Mouse (Mus musculus) limb, embryonic 11.5 days (tissue): ENCODE measurements around the gene Ctu2. TPM values are rescaled to one million over a fixed set of nuclear protein-coding genes. Genes with fewer than 3 reads are reported as not detected.

Experiments
- ATAC-seq: fragments of 200-750 bp; cut with Nextera tagmentation; 2 replicates; pipeline ENCODE4 v1.8.0; 2017; ENCODE audit warnings: low read depth; ENCODE audit not compliant: insufficient number of reproducible peaks, low FRiP score, low TSS enrichment
- DNase-seq: peaks from one replicate; pipeline ENCODE4 v3.0.0-alpha.2; 2015; ENCODE audit warnings: low spot score
- H3K27ac ChIP-seq: fragments of 300-500 bp; sonication (generic); replicated peaks from 2 replicates; pipeline ENCODE4 v1.5.1; 2014; ENCODE audit warnings: low read depth, mild to moderate bottlenecking, low read length
- H3K27me3 ChIP-seq: fragments of 300-500 bp; sonication (generic); 2 replicates; pipeline ENCODE4 v1.6.1; 2014; ENCODE audit warnings: mild to moderate bottlenecking, low read length, mixed read lengths; ENCODE audit not compliant: control insufficient read depth, insufficient read depth
- H3K36me3 ChIP-seq: fragments of 300-500 bp; sonication (generic); 2 replicates; pipeline ENCODE4 v1.6.1; 2014; ENCODE audit warnings: mild to moderate bottlenecking, low read length, moderate library complexity, mixed read lengths; ENCODE audit not compliant: control insufficient read depth, insufficient read depth
- H3K4me1 ChIP-seq: fragments of 300-500 bp; sonication (generic); 2 replicates; pipeline ENCODE4 v1.6.1; 2014; ENCODE audit warnings: low read length, mixed read lengths; ENCODE audit not compliant: control insufficient read depth, insufficient read depth
- H3K4me2 ChIP-seq: fragments of 300-500 bp; sonication (generic); 2 replicates; pipeline ENCODE4 v1.6.1; 2014; ENCODE audit warnings: low read depth, mild to moderate bottlenecking, moderate library complexity; ENCODE audit not compliant: severe bottlenecking
- H3K4me3 ChIP-seq: fragments of 300-500 bp; sonication (generic); 2 replicates; pipeline ENCODE4 v1.5.1; 2014; ENCODE audit warnings: low read depth, low read length
- H3K9ac ChIP-seq: fragments of 300-500 bp; sonication (generic); 2 replicates; pipeline ENCODE4 v1.6.1; 2014; ENCODE audit warnings: mild to moderate bottlenecking, low read length
- H3K9me3 ChIP-seq: fragments of 300-500 bp; sonication (generic); 2 replicates; pipeline ENCODE4 v1.6.1; 2016; ENCODE audit warnings: low read length; ENCODE audit not compliant: control insufficient read depth
- WGBS: fragments of 180-500 bp; shearing (Covaris S2); extraction: QIAGEN DNeasy Blood & Tissue Kit; methylation state at CpG from one replicate; pipeline ENCODE4 v1.1.7; 2014; 5-methylcytosine and 5-hydroxymethylcytosine counted together
- polyA plus RNA-seq: library from polyadenylated mRNA; unstranded; fragments of >200 nt; fragmentation: Nextera tagmentation; extraction: Ambion mirVana; gene quantifications from 2 replicates; pipeline ENCODE4 v1.2.1, GENCODE M21; 2014

Ctu2 gene
- polyA plus RNA-seq, 1 experiment from 2014 or later = 81.3 TPM

- Histone ChIP-seq H3K27me3 (peaks cover 20% of the 10 kb centered on the region), H3K36me3 (peaks cover 9% of the 10 kb centered on the region)
Measured at GRCm38 (mm10) chr8:122464985-122465384, 11.0 kb upstream of the Ctu2 start.

GRCm38 (mm10) chr8:122467816-122468215 lies 8.1 kb upstream of the Ctu2 start:
- ATAC-seq (no peak), DNase-seq (no peak)
- H3K4me3 ChIP-seq = no peak overlapping the region
- no peak overlapping the region for H3K27ac ChIP-seq
- no peaks in the 10 kb centered on the region for H3K9me3 ChIP-seq
- no peak overlapping the region for H3K9ac ChIP-seq
- H3K36me3 ChIP-seq = peaks cover 9% of the 10 kb centered on the region
- no peaks in the 10 kb centered on the region for H3K4me1 ChIP-seq
- H3K27me3 ChIP-seq = no peaks in the 10 kb centered on the region
- H3K4me2 ChIP-seq = no peak overlapping the region
- WGBS = 81% methylated on average over 13 of the region's 13 CpGs

More at GRCm38 (mm10) chr8:122464985-122465384, 11.0 kb upstream of the Ctu2 start:
- no peak for DNase-seq
- no peak overlapping the region for H3K4me2 ChIP-seq
- 62% methylated on average over 7 of the region's 7 CpGs for WGBS
- no peak overlapping the region for H3K27ac ChIP-seq
- H3K9me3 ChIP-seq = no peaks in the 10 kb centered on the region
- ATAC-seq = no peak
- peaks cover 8% of the 10 kb centered on the region for H3K4me1 ChIP-seq
- no peak overlapping the region for H3K4me3 ChIP-seq
- H3K9ac ChIP-seq = no peak overlapping the region

GRCm38 (mm10) chr8:122469407-122469806 lies 6.5 kb upstream of the Ctu2 start:
- Histone ChIP-seq H3K27ac (no peak overlapping the region), H3K4me1 (no peaks in the 10 kb centered on the region), H3K9me3 (no peaks in the 10 kb centered on the region), H3K27me3 (no peaks in the 10 kb centered on the region), H3K4me2 (no peak overlapping the region), H3K9ac (no peak overlapping the region), H3K4me3 (no peak overlapping the region), H3K36me3 (peaks cover 14% of the 10 kb centered on the region)
- no peak for ATAC-seq
- DNase-seq = no peak
- WGBS = 77% methylated on average over 6 of the region's 6 CpGs

GRCm38 (mm10) chr8:122469965-122470364 lies 6.0 kb upstream of the Ctu2 start:
- H3K4me3 ChIP-seq = no peak overlapping the region
- peaks cover 3% of the 10 kb centered on the region; the same call in 1 of the 2 replicates for H3K4me1 ChIP-seq
- no peak overlapping the region for H3K4me2 ChIP-seq
- no peak for ATAC-seq
- H3K9ac ChIP-seq = no peak overlapping the region
- peaks cover 14% of the 10 kb centered on the region for H3K36me3 ChIP-seq
- DNase-seq = no peak
- H3K9me3 ChIP-seq = no peaks in the 10 kb centered on the region
- WGBS = 88% methylated on average over 10 of the region's 10 CpGs
- H3K27me3 ChIP-seq = no peaks in the 10 kb centered on the region
- no peak overlapping the region for H3K27ac ChIP-seq

- Histone ChIP-seq H3K27me3 (no peaks in the 10 kb centered on the region), H3K36me3 (peaks cover 14% of the 10 kb centered on the region), H3K27ac (no peak overlapping the region), H3K4me3 (no peak overlapping the region), H3K4me2 (no peak overlapping the region), H3K9ac (no peak overlapping the region), H3K4me1 (peaks cover 4% of the 10 kb centered on the region; the same call in 1 of the 2 replicates), H3K9me3 (no peaks in the 10 kb centered on the region)
- no peak for DNase-seq
- ATAC-seq = no peak
- WGBS = 80% methylated on average over 5 of the region's 5 CpGs
Measured at GRCm38 (mm10) chr8:122470691-122471090, 5.3 kb upstream of the Ctu2 start.

- Histone ChIP-seq H3K4me2 (no peak overlapping the region), H3K9me3 (no peaks in the 10 kb centered on the region), H3K4me3 (no peak overlapping the region), H3K4me1 (peaks cover 9% of the 10 kb centered on the region), H3K27me3 (no peaks in the 10 kb centered on the region), H3K36me3 (peaks cover 9% of the 10 kb centered on the region; the same call in 1 of the 2 replicates), H3K9ac (no peak overlapping the region), H3K27ac (no peak overlapping the region)
- WGBS = 93% methylated on average over 8 of the region's 8 CpGs
- ATAC-seq = no peak
- no peak for DNase-seq
Measured at GRCm38 (mm10) chr8:122473911-122474421, 2.0 kb upstream of the Ctu2 start.

GRCm38 (mm10) chr8:122474951-122475560 lies 887 bp upstream of the Ctu2 start:
- no peak for DNase-seq
- H3K4me1 ChIP-seq = peaks cover 9% of the 10 kb centered on the region
- no peak overlapping the region for H3K27ac ChIP-seq
- H3K9ac ChIP-seq = peak overlapping the region; percentile 89
- H3K36me3 ChIP-seq = peaks cover 20% of the 10 kb centered on the region
- H3K4me3 ChIP-seq = peak overlapping the region; percentile 91
- no peaks in the 10 kb centered on the region for H3K27me3 ChIP-seq
- ATAC-seq = no peak
- peak overlapping the region; percentile 86 for H3K4me2 ChIP-seq
- WGBS = 13% methylated on average over 16 of the region's 16 CpGs
- no peaks in the 10 kb centered on the region for H3K9me3 ChIP-seq

GRCm38 (mm10) chr8:122482448-122482847 lies 6.5 kb downstream of the Ctu2 start:
- Histone ChIP-seq H3K9ac (no peak overlapping the region), H3K9me3 (no peaks in the 10 kb centered on the region), H3K4me1 (no peaks in the 10 kb centered on the region), H3K27me3 (no peaks in the 10 kb centered on the region), H3K4me3 (no peak overlapping the region), H3K36me3 (peaks cover 61% of the 10 kb centered on the region), H3K27ac (no peak overlapping the region), H3K4me2 (no peak overlapping the region)
- DNase-seq = no peak
- no peak for ATAC-seq
- 95% methylated on average over 8 of the region's 8 CpGs for WGBS

- DNase-seq (no peak), ATAC-seq (no peak)
- WGBS = 96% methylated on average over 7 of the region's 7 CpGs
- Histone ChIP-seq H3K27ac (no peak overlapping the region), H3K4me3 (no peak overlapping the region), H3K36me3 (peaks cover 65% of the 10 kb centered on the region), H3K9me3 (no peaks in the 10 kb centered on the region), H3K4me1 (no peaks in the 10 kb centered on the region), H3K27me3 (no peaks in the 10 kb centered on the region), H3K9ac (no peak overlapping the region), H3K4me2 (no peak overlapping the region)
Measured at GRCm38 (mm10) chr8:122483877-122484276, 7.9 kb downstream of the Ctu2 start.
